Mouse (Mus musculus) T-helper 17 cell (primary cell): ENCODE results near the gene Fnbp1l.

ENCODE experiments used
- in situ Hi-C, 2 experiments: fragments of 300-600 bp; cut with MboI, MseI; formaldehyde crosslinking; loops; 1 replicate in 1 of 2; 2 replicates in 1 of 2; pipeline ENCODE4 v1.15.1; 2025; ENCODE audit warnings: high pct_unique_total_duplicates in 2 of 2

Gene Fnbp1l

GRCm38 (mm10) chr3:122535938-122536703, 83.4 kb downstream of the Fnbp1l start:
- in situ Hi-C loops: no loop called here

DNA sequence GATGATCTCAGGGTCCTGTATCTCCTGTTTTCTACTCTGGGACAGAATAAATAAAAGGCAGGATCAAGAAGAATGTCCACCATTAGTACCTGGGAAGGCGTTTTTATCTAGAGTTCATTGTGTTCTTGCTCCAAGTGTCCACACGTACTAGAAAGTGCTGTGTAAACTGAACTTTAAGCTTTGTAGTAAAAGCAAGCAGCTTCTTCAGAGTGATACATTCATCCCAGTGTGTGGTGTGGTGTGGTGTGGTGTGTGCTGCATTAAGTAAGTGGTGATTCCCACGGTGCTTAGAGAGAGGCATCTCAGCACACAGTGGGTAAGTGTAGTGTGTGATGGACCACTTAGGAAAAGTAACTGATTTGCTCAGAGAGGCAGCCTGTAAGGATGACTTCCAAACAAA, 91.0 kb downstream of the Fnbp1l start:
- in situ Hi-C loops: no loop called here

DNA sequence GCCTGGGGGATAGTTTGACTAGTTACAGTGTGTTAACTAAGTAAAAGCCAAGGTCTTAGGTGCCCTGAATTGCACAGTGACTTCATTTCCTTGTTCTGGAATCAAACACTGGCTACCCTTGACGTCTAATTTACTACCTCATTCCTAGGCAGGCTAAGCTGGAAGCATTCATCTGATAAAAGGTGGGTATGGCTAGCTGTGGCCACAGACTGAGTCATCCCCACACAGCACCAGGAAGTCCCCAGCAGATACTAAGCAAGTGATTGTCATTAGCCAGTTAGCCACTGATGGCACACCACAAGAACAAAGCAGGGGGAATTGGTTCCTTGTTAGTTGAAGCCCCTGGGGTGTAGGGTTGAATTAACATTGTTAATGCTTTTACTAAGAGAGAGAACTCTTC, 98.2 kb downstream of the Fnbp1l start:
- in situ Hi-C loops: no loop called here

DNA sequence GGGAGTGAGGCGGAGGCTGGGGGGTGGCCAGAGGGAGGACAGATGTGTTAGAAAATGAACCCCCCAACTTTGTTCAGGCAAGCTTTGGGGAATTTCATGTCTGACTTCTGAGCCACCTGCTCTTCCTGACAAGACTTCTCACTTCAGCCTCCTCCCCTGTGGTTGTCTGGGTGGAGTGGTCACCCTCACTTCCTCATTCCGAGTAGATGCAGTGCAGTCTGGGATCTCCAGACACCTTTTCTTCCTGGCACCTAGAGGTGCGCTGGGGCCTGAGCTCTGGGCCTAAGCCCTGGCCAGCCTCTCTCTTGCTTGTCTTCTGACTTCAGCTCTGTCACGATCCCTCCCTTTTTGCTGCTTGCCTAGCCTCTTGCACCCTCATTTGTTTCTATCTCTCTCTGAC, 98.6 kb downstream of the Fnbp1l start:
- in situ Hi-C loops: no loop called here

DNA sequence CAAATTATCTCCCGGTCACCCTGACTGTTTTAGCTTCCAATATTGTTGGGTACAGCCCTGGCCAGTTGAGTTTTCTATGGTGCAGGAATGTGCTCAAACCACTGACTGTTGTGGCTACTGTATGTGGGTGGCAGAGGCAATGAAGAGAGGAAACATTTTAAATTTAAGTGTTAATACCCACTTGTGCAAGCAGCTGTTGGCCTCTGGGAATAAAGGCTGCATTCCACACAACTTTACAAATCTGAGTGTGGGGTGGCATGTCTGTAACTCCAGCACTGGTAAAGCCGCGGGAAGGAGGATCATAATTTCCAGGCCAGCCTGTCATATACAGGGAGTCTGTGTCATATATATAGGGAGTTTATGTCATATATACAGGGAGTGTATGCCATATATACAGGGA, 99.2 kb downstream of the Fnbp1l start:
- in situ Hi-C loops: no loop called here

DNA sequence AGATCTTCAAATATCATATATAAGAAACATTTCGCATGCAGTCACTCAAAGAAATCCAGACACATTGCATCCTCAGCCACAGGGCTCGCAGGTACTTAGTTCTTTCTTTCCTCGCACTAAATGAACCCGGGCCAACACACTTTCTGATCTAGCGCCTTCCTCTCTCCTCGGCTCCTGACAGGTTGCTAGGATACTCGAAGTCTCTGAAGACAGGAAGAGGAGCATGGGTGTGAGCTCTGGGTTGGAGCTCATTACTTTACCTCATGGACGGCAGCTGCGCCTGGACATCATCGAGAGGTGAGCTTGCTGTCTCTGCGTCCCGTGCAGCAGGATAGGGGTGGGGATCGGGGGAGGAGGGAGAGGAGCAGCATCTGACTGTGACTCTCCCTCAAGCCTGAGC, 100.4 kb downstream of the Fnbp1l start:
- in situ Hi-C loops: loop anchor here in 1 of 2 experiments (5.0 kb wide), 1 partner anchor 113 kb away; no protein-coding TSS in a partner anchor

DNA sequence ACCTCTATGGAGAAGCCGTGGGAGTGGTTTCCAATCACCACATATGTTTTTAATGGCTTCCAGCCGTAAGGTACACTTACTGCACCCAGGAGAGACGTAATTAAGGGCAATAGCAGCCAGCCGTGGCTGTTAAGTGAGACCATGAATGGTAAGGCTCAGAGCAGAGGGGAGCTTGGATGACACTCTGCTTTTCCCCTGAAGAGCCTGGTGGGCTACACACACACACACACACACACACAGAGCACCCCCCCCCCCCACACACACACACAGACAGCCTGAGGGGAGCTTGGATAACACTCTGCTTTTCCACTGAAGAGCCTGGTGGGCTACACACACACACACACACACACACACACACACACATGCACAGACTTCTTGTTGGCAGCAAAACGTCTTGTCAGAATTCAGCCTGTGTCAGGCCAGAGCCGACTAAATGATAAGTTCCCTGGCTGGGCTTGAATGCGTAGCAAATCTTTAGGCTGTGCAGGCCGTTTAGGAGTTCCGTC, 101.2 kb downstream of the Fnbp1l start:
- in situ Hi-C loops: loop anchor here in 1 of 2 experiments (5.0 kb wide), 1 partner anchor 114 kb away; no protein-coding TSS in a partner anchor

GRCm38 (mm10) chr3:122517726-122518125, 101.8 kb downstream of the Fnbp1l start:
- in situ Hi-C loops: loop anchor here in 1 of 2 experiments (5.0 kb wide), 1 partner anchor 115 kb away; no protein-coding TSS in a partner anchor

- in situ Hi-C loops: loop anchor here in 1 of 2 experiments (5.0 kb wide), 1 partner anchor 116 kb away; no protein-coding TSS in a partner anchor
These were observed 103.2 kb downstream of the Fnbp1l start for GRCm38 (mm10) chr3:122516327-122516695.

GRCm38 (mm10) chr3:122515568-122516326, 103.8 kb downstream of the Fnbp1l start:
- in situ Hi-C loops: loop anchor here in 1 of 2 experiments (5.0 kb wide), 1 partner anchor 117 kb away; no protein-coding TSS in a partner anchor

GRCm38 (mm10) chr3:122512725-122513375, 106.7 kb downstream of the Fnbp1l start:
- in situ Hi-C loops: loop anchor here in 1 of 2 experiments (5.0 kb wide), 1 partner anchor 124 kb away; no protein-coding TSS in a partner anchor

GRCm38 (mm10) chr3:122511721-122512619, 107.5 kb downstream of the Fnbp1l start:
- in situ Hi-C loops: loop anchor here in 1 of 2 experiments (5.0 kb wide), 1 partner anchor 125 kb away; no protein-coding TSS in a partner anchor

DNA sequence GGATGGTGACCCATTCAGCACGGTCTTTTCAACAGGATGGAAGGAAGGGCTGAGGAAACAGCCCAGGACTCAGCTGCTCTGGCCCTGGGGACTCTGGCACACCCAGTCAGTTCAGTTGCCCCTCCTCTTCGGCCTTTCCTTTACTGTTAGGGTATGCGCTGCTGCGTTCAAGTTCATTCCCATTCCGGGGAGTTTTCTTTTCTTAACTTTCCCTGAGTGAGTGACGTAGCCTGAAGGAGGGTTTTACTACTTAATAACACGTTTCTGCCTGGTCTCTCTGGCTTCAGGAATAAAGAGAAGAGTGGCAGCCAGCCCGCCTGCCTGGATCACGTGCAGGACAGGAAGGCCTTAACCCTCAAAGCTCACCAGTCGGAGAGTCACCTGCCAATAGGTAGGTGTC, 108.6 kb downstream of the Fnbp1l start:
- in situ Hi-C loops: loop anchor here in 1 of 2 experiments (5.0 kb wide), 1 partner anchor 126 kb away; no protein-coding TSS in a partner anchor

DNA sequence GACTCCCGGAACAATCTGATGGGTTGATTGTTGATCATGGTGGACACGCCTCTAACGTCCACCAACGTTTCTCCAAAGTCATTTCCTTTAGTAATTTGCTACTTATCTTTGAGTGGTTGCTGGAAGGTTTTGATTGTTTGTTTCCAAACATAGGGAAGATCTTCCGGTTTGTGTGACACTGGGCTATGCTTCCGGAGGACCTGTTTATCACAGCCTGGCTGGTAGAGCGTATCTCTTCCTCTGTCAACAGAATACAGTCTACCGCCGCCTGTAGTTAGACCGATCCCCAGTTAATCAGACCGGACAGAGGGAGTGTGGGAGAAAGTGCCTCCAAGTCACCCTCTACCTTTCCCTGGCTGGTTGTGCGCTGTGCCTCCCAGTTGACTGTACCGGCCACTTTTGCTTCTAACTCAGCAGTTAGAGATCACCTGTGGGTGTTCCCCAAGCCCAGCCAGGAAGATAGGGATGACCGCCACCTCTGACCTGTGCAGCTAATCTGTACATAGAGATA, 109.2 kb downstream of the Fnbp1l start:
- in situ Hi-C loops: loop anchor here in 1 of 2 experiments (5.0 kb wide), 1 partner anchor 127 kb away; no protein-coding TSS in a partner anchor

- in situ Hi-C loops: loop anchor here in 1 of 2 experiments (5.0 to 10.0 kb wide), 2 partner anchors 128 to 875 kb away; partner anchors contain the start of gene Mettl14
These were observed 109.8 kb downstream of the Fnbp1l start for GRCm38 (mm10) chr3:122509534-122510239.

DNA sequence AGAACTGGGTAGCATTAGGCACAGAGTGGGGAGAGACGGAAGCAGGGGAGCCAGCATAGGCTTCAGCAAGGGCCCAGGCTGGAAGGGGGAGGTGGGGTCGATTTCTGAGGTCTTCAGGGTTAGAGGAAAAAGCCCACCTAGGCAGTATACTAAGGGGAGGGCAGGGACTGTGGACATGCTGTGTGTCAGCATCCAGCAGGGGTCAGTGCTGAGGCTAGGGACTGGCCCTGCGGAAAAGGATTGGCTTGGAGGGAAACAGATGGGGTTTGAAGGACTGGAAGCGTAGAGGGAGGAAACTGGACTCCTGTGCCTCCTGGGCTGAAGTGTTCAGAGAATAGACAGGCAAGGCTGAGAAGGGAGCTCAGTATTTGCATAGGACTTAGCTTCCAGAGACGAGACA, 110.4 kb downstream of the Fnbp1l start:
- in situ Hi-C loops: loop anchor here in 1 of 2 experiments (10.0 kb wide), 1 partner anchor 876 kb away; the partner anchor contains the start of gene Mettl14

DNA sequence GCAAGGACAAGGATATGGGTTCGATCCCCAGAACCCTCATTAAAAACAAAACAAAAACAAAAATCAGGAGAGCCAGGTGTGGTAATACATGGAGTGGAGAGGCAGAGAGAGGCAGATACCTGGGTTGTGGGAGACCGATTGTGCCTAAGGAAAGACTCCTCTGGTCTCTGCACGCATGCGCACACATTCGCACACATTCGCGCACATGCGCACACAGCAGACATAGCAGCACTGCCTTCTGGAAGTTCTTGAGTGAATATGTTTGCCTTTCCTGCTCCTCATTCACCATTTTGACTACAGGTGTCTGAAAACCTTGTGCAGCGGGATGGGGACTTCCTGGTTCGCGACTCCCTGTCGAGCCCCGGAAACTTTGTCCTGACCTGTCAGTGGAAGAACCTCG, 111.7 kb downstream of the Fnbp1l start:
- in situ Hi-C loops: loop anchor here in 1 of 2 experiments (10.0 kb wide), 1 partner anchor 877 kb away; the partner anchor contains the start of gene Mettl14

DNA sequence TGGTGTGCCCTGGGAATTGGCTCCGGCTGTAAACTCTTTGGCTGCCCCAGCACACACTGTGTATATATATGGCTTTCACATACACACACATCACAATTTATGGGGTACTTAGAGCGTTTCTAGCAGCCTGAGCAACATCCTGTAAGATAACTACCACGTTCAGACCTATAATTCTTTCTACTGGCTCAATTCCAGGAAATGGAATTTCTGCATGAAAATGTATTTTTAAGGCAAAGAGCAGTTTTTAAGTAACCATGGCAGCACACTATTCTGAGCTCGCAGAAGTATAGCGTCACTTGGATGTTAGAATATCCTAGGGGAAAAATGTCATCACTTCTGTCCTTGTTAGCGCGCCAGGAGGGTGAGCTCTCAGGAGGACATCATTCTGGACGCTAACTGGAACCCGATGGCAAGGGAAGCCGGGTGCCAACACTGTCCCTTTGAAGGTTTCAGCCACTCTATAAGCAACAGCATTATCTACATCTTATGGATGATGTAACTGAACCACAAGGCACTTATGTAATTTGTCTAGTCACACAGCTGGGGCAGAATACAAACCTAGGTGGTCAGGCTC, 113.1 kb downstream of the Fnbp1l start:
- in situ Hi-C loops: loop anchor here in 1 of 2 experiments (10.0 kb wide), 1 partner anchor 878 kb away; the partner anchor contains the start of gene Mettl14
